Mouse (Mus musculus) hindlimb bud, embryonic 11.5 days (tissue): ENCODE data around the gene Prkcg.
"Not testable (repeated sequence)": the region's sequence is repeated elsewhere in the genome, so short reads cannot be mapped to it uniquely, and the experiment has no call there.

Source experiments
- DNase-seq: peaks from one replicate; pipeline ENCODE4 v3.0.0-alpha.2; 2012; ENCODE audit warnings: low read depth, low spot score; ENCODE audit errors: extremely low spot score

Prkcg gene

GRCm38 (mm10) chr7:3288976-3289970, at the start of gene Prkcg, which contains the start of gene Myadm:
Gene Prkcg (plus strand): TSS chr7:3289179.
Gene Myadm (plus strand): TSS chr7:3289080.
- no peak for DNase-seq

- no peak for DNase-seq
These were observed 49.8 kb upstream of the Prkcg start for GRCm38 (mm10) chr7:3239193-3239592.

GRCm38 (mm10) chr7:3260701-3261100, 28.3 kb upstream of the Prkcg start:
- DNase-seq, result no peak

GRCm38 (mm10) chr7:3261446-3261845, 27.5 kb upstream of the Prkcg start:
- DNase-seq, result no peak

GRCm38 (mm10) chr7:3262789-3263188, 26.2 kb upstream of the Prkcg start:
- no peak for DNase-seq

- no peak for DNase-seq
These were observed 24.5 kb upstream of the Prkcg start for GRCm38 (mm10) chr7:3264390-3265022.

GRCm38 (mm10) chr7:3265311-3265710, 23.7 kb upstream of the Prkcg start:
- no peak for DNase-seq

- DNase-seq, result no peak
These were observed 21.7 kb upstream of the Prkcg start for GRCm38 (mm10) chr7:3267261-3267660.

- no peak for DNase-seq
These were observed 21.1 kb upstream of the Prkcg start for GRCm38 (mm10) chr7:3267888-3268287.

GRCm38 (mm10) chr7:3268291-3268690, 20.7 kb upstream of the Prkcg start:
- no peak for DNase-seq

- no peak for DNase-seq
These were observed 16.8 kb upstream of the Prkcg start for GRCm38 (mm10) chr7:3272206-3272605.

- DNase-seq, result no peak
These were observed 13.4 kb upstream of the Prkcg start for GRCm38 (mm10) chr7:3275455-3276170.

- DNase-seq, result not testable (repeated sequence)
These were observed 12.2 kb upstream of the Prkcg start for GRCm38 (mm10) chr7:3276781-3277180.

GRCm38 (mm10) chr7:3280080-3280653, 8.8 kb upstream of the Prkcg start:
- DNase-seq, result no peak

GRCm38 (mm10) chr7:3280654-3281153, 8.3 kb upstream of the Prkcg start:
- no peak for DNase-seq

- no peak for DNase-seq
These were observed 7.2 kb upstream of the Prkcg start for GRCm38 (mm10) chr7:3281741-3282140.

- no peak for DNase-seq
These were observed 5.7 kb upstream of the Prkcg start for GRCm38 (mm10) chr7:3283081-3283875.

- no peak for DNase-seq
These were observed 4.4 kb upstream of the Prkcg start for GRCm38 (mm10) chr7:3284604-3285003.

- DNase-seq, result no peak
These were observed 2.9 kb upstream of the Prkcg start for GRCm38 (mm10) chr7:3286036-3286435.

GRCm38 (mm10) chr7:3287186-3287585, 1.8 kb upstream of the Prkcg start:
- DNase-seq, result no peak
